Mouse (Mus musculus): ENCODE measurements at regions not wholly inside any gene's neighbourhood (a gene's known extent, or its start where the extent isn't known, plus 50 kb on each side); places are given as distances from the start of the nearest gene placed in this dataset.

DNA sequence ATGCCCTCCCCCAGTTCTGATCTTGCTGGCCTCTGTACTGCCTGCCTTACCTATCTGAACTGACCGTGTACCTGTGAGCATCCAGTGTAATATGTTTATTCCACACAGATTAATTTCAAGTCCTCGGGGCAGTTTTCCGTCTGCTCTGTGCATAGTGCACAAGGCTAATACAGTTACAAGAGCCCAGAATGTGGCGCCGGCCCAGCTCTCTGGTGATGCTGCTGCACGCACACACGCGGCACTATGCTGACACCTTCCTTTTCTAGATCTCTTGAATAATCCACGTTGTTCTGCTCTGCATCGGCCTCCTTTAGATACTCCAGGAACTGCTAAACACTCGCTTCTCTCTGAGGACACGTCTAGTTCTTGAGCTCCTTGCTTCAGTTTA, 55.9 kb upstream of the Cpsf6 start:
- intact Hi-C loops (cut with DNase I): loop anchor here (2.0 kb wide), 1 partner anchor 73 kb away; no protein-coding TSS in a partner anchor
- no peak for DNase-seq
- TF ChIP-seq CTCF (IDR thresholded peaks at IDR 0.05): no peak
- no peak overlapping the region for H3K4me3 ChIP-seq
- no peak overlapping the region for H3K27ac ChIP-seq

DNA sequence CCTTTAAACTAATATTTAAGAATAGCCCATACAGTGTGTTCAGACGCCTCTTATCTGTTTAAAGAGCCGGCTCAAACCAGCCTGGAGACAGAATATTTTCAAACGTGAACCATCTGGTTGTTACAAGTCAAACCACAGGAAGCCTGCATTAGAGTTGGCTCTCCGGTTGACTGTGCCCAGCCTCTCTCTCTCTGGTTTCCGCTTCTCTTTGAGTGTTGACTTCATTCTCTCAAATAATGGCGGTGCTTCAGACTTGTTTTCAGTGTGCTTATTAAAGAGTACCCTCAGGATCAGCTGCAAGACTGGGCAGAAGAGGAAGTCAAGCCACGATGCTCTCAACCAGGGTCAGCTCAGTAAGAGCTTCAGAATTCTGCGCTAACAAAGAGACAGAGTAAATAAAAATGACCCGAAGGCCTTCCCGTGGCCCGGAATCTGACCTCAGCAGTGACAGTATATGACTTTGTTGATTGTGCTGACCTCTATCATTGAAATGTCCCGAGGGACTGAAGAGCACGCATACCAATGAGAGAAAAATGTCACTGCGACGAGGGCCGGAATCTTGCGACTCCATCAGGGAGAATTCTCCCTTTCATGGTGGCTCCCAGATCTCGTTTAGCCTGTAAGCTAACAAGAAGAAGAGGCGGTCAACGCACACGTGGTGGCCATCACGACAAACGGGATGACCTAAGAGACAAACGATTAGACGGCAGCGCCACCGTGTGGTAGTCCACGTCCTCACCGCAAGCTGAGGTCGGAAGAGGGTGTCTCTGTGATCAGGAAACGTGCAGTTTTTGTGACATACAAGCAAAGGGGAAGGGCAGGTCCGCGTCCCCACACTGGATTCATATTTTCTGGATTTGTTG, 55.3 kb upstream of the Cpsf6 start:
- Histone ChIP-seq H3K27ac (no peak overlapping the region), H3K4me3 (peak overlapping the region; percentile 42)
- TF ChIP-seq CTCF (IDR thresholded peaks at IDR 0.05): peak; percentile 92; the same call in 1 of the 2 replicates
- peak; percentile 88 for DNase-seq
- intact Hi-C loops (cut with DNase I): loop anchor here (2.0 kb wide), 1 partner anchor 72 kb away; no protein-coding TSS in a partner anchor

DNA sequence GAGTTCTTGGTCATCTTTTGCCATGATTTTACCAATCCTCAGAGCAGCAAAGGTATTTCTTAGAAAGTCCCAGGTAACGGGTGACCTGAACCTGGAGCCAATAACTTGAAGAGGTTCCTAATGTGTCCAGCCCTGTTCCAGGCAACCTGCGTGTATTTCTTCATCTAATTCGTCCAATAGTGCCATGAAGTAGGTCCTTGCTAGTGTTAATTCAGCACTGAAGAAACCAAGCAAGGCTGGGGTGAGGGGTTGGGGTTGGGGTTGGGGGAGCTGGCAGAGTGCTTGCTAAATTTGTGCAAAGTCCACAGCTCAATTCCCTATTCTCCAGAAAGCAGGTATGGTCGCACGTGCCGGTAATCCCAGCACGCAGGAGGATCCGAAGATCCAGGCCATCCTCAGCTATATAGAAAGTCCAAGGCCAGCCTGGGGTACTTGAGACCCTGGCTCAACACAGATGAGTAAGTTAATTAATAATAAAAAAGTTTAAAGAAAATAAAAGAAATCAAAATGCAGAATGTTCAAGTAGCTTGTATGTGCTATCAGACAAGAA, 54.6 kb upstream of the Cpsf6 start:
- Histone ChIP-seq H3K27ac (no peak overlapping the region), H3K4me3 (no peak overlapping the region)
- intact Hi-C loops (cut with DNase I): loop anchor here (2.0 kb wide), 1 partner anchor 72 kb away; no protein-coding TSS in a partner anchor
- no peak for TF ChIP-seq CTCF (IDR thresholded peaks at IDR 0.05)
- DNase-seq: no peak

DNA sequence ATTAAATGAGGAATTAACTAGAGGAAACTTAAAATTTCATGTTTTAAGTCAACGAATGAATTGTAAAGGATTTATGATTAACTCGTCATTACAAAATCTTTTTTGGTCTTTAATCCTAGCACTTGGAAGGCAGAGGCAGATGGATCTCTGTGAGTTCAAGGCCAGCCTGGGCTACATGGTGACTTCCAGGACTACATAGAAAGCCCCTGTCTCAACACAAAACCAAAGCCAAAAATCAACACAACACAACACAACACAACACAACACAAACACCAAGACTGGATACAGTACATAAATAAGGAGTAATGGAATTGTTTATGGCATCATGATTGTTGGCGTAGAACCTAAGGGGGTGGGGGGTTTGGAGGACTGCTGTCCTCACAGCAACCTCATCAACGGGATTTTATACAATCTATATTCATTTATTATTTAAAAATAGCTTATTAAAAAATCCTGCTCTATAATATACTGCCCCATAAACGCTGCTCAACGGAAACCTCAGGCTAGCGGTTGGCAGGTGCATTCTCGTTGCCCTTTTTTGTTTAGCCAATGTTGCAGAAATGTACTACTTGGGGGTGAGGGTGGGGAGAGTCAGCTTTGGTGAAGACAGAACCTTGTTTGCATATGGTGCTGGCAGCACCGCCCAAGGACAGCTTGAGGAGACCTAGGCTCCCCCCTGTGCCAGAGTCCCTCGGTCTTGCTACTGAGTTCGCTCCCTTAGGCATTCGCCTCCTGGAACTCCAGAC, 53.9 kb upstream of the Cpsf6 start:
- H3K4me3 ChIP-seq: no peak overlapping the region
- intact Hi-C loops (cut with DNase I): loop anchor here (2.0 kb wide), 1 partner anchor 71 kb away; no protein-coding TSS in a partner anchor
- H3K27ac ChIP-seq: no peak overlapping the region
- DNase-seq: no peak
- no peak for TF ChIP-seq CTCF (IDR thresholded peaks at IDR 0.05)

DNA sequence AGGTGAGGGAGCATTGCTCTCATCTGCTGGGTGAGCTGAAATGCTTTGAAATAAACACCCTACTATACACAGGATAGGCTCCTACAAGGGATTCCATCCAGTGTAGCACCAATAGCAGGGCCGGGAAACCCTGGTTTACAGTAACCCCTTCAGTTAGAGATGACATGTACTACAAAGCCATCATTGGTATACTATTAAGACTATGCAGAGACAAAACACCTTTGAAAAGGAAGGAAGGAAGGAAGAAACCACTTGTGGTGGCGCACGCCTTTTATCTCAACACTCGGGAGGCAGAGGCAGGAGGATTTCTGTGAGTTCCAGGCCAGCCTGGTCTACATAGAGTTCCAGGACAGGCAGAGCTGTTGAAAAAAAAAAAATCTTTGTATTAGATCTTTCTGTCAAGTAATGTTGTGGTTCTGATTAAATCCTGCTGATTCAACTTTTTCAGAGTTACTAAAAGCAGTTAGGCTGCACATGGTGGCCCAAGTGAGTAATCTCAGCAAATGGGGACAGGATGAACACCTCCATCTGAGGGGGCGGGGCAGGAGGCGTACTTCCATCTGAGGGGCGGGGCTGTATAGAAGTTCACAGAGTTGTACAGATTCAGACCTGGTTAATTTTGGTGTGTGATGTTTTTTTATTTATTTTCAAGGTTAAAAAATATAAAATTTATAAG, 53.2 kb upstream of the Cpsf6 start:
- Histone ChIP-seq H3K27ac (no peak overlapping the region), H3K4me3 (no peak overlapping the region)
- intact Hi-C loops (cut with DNase I): no loop called here
- TF ChIP-seq CTCF (IDR thresholded peaks at IDR 0.05): no peak
- no peak for DNase-seq

DNA sequence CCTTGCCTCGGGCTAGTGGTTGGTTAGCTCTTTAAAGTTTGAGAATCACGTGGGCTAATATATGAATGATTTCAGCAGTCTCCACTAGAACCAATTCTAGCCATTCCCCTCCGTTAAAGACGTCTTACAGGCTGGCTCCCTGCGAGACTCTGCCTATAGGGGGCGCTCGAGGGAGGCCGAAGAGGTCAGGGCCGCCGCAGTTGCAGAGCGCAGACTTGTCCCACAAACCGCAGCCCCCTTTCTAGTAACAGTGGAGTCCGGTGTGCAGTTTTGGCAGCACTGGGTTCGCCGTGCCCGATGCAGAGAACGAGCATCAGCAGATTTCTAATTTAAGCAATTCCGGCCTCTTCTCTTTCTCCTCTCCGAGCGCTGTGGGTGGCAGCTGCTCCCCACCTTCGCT, 52.6 kb upstream of the Cpsf6 start:
- Histone ChIP-seq H3K27ac (no peak overlapping the region), H3K4me3 (peak overlapping the region; percentile 54)
- intact Hi-C loops (cut with DNase I): no loop called here

GRCm38 (mm10) chr10:117431850-117432249, 52.0 kb upstream of the Cpsf6 start:
- H3K4me3 ChIP-seq: no peak overlapping the region
- DNase-seq: no peak
- no peak for TF ChIP-seq CTCF (IDR thresholded peaks at IDR 0.05)
- no peak overlapping the region for H3K27ac ChIP-seq
- intact Hi-C loops (cut with DNase I): no loop called here

More for the DNA sequence above, 52.6 kb upstream of the Cpsf6 start:
- peak; percentile 80 for DNase-seq
- peak; percentile 78 for TF ChIP-seq CTCF (IDR thresholded peaks at IDR 0.05)

DNA sequence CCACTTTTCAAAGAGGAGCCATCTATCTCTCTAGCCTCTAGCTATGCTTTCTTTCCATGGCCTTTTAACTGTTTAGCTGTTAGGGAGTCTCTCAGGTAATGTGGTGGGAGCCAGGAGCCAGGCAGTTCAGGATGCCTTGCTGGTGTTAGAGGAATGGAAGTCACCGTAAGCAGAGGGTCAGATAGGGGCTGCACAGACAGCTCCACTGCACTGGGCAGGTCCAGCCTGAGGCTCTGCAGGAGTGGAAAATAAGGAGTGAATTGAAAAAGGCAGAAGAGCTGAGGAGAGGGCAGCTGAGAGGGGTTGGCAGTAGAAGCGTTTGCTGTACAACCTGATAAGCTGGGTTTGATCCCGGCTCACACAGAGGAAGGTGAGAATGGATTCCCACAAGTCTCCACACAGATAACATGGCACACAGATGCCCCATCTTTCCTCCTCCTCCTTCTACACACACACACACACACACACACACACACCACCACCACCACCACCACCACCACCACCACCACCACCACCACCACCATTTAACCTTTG, 51.3 kb upstream of the Cpsf6 start:
- H3K4me3 ChIP-seq: no peak overlapping the region
- no peak for DNase-seq
- intact Hi-C loops (cut with DNase I): no loop called here
- no peak overlapping the region for H3K27ac ChIP-seq
- TF ChIP-seq CTCF (IDR thresholded peaks at IDR 0.05): no peak

DNA sequence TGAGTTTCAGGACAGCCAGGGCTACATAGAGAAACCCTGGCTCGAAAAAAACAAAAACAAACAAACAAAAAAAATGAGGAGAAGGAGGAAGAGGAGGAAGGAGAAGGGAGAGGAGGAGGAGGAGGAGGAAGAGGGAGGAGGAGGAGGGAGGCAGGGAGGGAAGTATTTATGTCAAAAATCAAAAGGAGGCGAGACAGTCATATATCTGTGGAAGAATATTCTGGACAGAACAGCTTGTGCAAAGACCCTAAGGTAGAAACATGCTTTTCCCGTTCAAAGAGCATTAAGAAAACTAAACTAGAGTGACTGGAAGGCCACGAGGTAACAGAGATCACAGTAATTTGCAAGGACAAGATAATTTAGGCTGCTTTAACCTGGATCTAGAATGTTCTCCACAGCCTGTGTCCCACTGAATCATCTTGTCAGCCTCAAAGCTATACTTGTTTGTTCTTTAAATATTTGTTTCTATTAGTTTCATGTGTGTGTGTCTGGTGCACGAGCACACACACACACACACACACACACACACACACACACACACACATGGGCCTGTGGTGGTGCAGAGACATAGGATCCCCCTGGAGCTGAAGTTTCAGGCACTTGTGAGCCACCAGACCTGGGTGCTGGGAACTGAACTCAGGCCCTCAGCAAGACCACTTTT, 50.5 kb upstream of the Cpsf6 start:
- Histone ChIP-seq H3K4me3 (no peak overlapping the region), H3K27ac (no peak overlapping the region)
- DNase-seq: no peak
- intact Hi-C loops (cut with DNase I): no loop called here
- TF ChIP-seq CTCF (IDR thresholded peaks at IDR 0.05): no peak

DNA sequence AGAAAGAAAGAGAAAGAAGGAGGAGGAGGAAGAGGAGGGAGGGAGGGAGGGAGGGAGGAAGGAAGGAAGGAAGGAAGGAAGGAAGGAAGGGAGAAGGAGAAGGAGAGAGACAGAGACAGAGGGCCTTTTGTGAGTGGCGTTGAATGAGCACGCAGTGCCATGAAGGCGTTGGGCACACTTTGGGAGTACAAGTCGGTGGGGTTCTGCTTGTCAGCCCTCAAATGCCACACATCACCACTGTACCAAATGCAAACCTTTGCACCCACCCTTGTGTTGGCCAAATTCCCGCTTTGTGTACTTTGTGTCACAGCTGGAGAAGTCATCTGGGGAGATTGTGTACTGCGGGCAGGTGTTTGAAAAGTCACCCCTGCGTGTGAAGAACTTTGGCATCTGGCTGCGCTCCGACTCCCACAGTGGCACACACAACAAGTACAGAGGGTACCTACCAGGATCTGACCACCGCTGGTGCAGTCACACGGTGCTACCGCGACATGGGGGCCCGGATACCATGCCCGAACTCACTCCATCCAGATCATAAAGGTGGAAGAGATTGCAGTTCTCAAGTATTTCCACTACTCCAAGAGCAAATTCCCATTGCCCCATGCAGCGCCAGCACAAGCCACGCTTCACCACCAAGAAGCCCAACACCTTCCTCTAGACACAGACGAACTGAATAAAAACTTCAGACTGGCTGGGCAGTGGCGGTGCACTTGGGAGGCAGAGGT, 49.8 kb upstream of the Cpsf6 start:
- no peak overlapping the region for H3K4me3 ChIP-seq
- intact Hi-C loops (cut with DNase I): no loop called here
- DNase-seq: no peak
- TF ChIP-seq CTCF (IDR thresholded peaks at IDR 0.05): no peak
- H3K27ac ChIP-seq: no peak overlapping the region

Measured in gastrocnemius, adult 2 months (tissue).